Mouse (Mus musculus): Measurements from ENCODE around the gene Matk. TPM values are rescaled to one million over a fixed set of nuclear protein-coding genes. Genes with fewer than 3 reads are reported as not detected.
A peak's percentile ranks its signal among the peaks of the same experiment; 100 is the strongest.

The Matk gene
- total RNA-seq, 2 experiments from 2014 or later: 0.76 to 1.7 TPM

- no peak for DNase-seq (ENCODE audit: low spot score in 2 of 2)
These were observed 48.6 kb downstream of the Matk start for GRCm38 (mm10) chr10:81301321-81301720.

- DNase-seq (ENCODE audit: low spot score in 2 of 2): no peak
These were observed 49.6 kb downstream of the Matk start for GRCm38 (mm10) chr10:81302288-81302687.

- DNase-seq (ENCODE audit: low spot score in 2 of 2): no peak
These were observed 50.1 kb downstream of the Matk start for GRCm38 (mm10) chr10:81302781-81303218.

- no peak for DNase-seq (ENCODE audit: low spot score in 2 of 2)
These were observed 50.5 kb downstream of the Matk start for GRCm38 (mm10) chr10:81303258-81303657.

- no peak for DNase-seq (ENCODE audit: low spot score in 2 of 2)
These were observed 51.0 kb downstream of the Matk start for GRCm38 (mm10) chr10:81303761-81304160.

GRCm38 (mm10) chr10:81304597-81305238 lies 52.0 kb downstream of the Matk start:
- peak in 1 of 2 experiments; percentile 66 for DNase-seq (ENCODE audit: low spot score in 2 of 2)

- DNase-seq (ENCODE audit: low spot score in 2 of 2): no peak
These were observed 52.9 kb downstream of the Matk start for GRCm38 (mm10) chr10:81305663-81306062.

GRCm38 (mm10) chr10:81306173-81306668 lies 53.5 kb downstream of the Matk start:
- DNase-seq (ENCODE audit: low spot score in 2 of 2): no peak

GRCm38 (mm10) chr10:81306837-81307682 lies 54.3 kb downstream of the Matk start:
- no peak for DNase-seq (ENCODE audit: low spot score in 2 of 2)

- DNase-seq (ENCODE audit: low spot score in 2 of 2): no peak
These were observed 56.8 kb downstream of the Matk start for GRCm38 (mm10) chr10:81309571-81309970.

Small RNA genes lying within 50 kb of the gene (microRNA-seq; reads per million reads assigned to microRNA genes)
- gene Mir3057 (ENCODE audit: borderline number of aligned reads in 2 of 2): 12.3 to 19.6 reads per million in 2 experiments

Other genes starting within 250 kb of the Matk start
- 10 to 100 TPM in 1 of 2 experiments, 1 to 10 TPM in 1; 7.0 to 11.1 TPM for gene Gng7, start 238.0 kb upstream of the Matk start, total RNA-seq (2021)
- gene Diras1, start 227.3 kb upstream of the Matk start, total RNA-seq (2021): 1 to 10 TPM; 1.7 to 1.8 TPM
- gene Slc39a3, start 215.5 kb upstream of the Matk start, total RNA-seq (2021): 10 to 100 TPM; 25.6 to 44.1 TPM
- gene Sgta, start 192.8 kb upstream of the Matk start, total RNA-seq (2021): 100 to 1,000 TPM; 220 to 229 TPM
- 10 to 100 TPM; 34.0 to 64.4 TPM for gene Thop1, start 182.9 kb upstream of the Matk start, total RNA-seq (2021)
- 1 to 10 TPM in 1 of 2 experiments, under 1 TPM in 1; 0.93 to 1.3 TPM for gene Creb3l3, start 154.1 kb upstream of the Matk start, total RNA-seq (2021)
- gene Map2k2, start 147.0 kb upstream of the Matk start, total RNA-seq (2021): 100 to 1,000 TPM; 165 to 179 TPM
- 10 to 100 TPM; 65.3 to 84.8 TPM for gene Zbtb7a, start 117.7 kb upstream of the Matk start, total RNA-seq (2021)
- 10 to 100 TPM; 27.3 to 29.7 TPM for gene Pias4, start 85.0 kb upstream of the Matk start, total RNA-seq (2021)
- gene Eef2, start 76.3 kb upstream of the Matk start, total RNA-seq (2021): 1,000 to 10,000 TPM; 1,443 to 1,598 TPM
- gene Dapk3, start 69.9 kb upstream of the Matk start, total RNA-seq (2021): 10 to 100 TPM; 63.4 to 74.2 TPM
- not detected for gene 4930442H23Rik, start 69.1 kb upstream of the Matk start, total RNA-seq (2021)
- gene Nmrk2, start 50.9 kb upstream of the Matk start, total RNA-seq (2021): not detected
- gene Atcay, start 22.1 kb upstream of the Matk start, total RNA-seq (2021): 1 to 10 TPM; 2.7 to 3.5 TPM
- gene Zfr2, start 19.8 kb upstream of the Matk start, total RNA-seq (2021): 10 to 100 TPM; 16.2 to 17.6 TPM
- gene Mrpl54, start 14.0 kb downstream of the Matk start, total RNA-seq (2021): 100 to 1,000 TPM; 105 to 111 TPM
- 100 to 1,000 TPM; 104 to 123 TPM for gene Apba3, start 14.0 kb downstream of the Matk start, total RNA-seq (2021)
- gene Tjp3, start 38.6 kb downstream of the Matk start, total RNA-seq (2021): 1 to 10 TPM; 1.1 to 1.6 TPM
- gene Pip5k1c, start 40.0 kb downstream of the Matk start, total RNA-seq (2021): 10 to 100 TPM; 37.6 to 40.4 TPM
- 10 to 100 TPM; 34.3 to 40.9 TPM for gene Cactin, start 68.2 kb downstream of the Matk start, total RNA-seq (2021)
- gene Tbxa2r, start 75.8 kb downstream of the Matk start, total RNA-seq (2021): 10 to 100 TPM; 23.3 to 29.2 TPM
- gene Gipc3, start 90.3 kb downstream of the Matk start, total RNA-seq (2021): 1 to 10 TPM; 4.5 to 6.7 TPM
- gene Hmg20b, start 97.5 kb downstream of the Matk start, total RNA-seq (2021): 10 to 100 TPM; 86.5 to 92.7 TPM
- 10 to 100 TPM; 16.0 to 29.6 TPM for gene Mfsd12, start 104.6 kb downstream of the Matk start, total RNA-seq (2021)
- gene 4930404N11Rik, start 112.9 kb downstream of the Matk start, total RNA-seq (2021): 1 to 10 TPM; 1.3 to 4.5 TPM
- 10 to 100 TPM; 35.1 to 35.2 TPM for gene Fzr1, start 125.6 kb downstream of the Matk start, total RNA-seq (2021)
- gene Dohh, start 131.5 kb downstream of the Matk start, total RNA-seq (2021): 10 to 100 TPM; 49.1 to 50.5 TPM
- gene Gm48551, start 131.5 kb downstream of the Matk start, total RNA-seq (2021): 1 to 10 TPM; 1.5 to 1.9 TPM
- 1 to 10 TPM; 1.4 to 2.6 TPM for gene Gm48552, start 136.1 kb downstream of the Matk start, total RNA-seq (2021)
- gene Smim24, start 140.1 kb downstream of the Matk start, total RNA-seq (2021): 1 to 10 TPM; 1.1 to 1.2 TPM
- gene Nfic, start 202.7 kb downstream of the Matk start, total RNA-seq (2021): 10 to 100 TPM; 69.1 to 78.7 TPM
- under 1 TPM; 0.42 to 0.50 TPM for gene Celf5, start 229.8 kb downstream of the Matk start, total RNA-seq (2021)
- gene Ncln, start 243.5 kb downstream of the Matk start, total RNA-seq (2021): 100 to 1,000 TPM; 106 to 118 TPM
- 1 to 10 TPM; 1.3 to 1.4 TPM for gene S1pr4, start 247.2 kb downstream of the Matk start, total RNA-seq (2021)

Measured in adrenal gland, adult 18-20 months (tissue).